Mouse (Mus musculus) cortical plate, adult 2 months (tissue): Measurements from ENCODE around the gene Upk3b.
"Not testable (repeated sequence)": the region's sequence is repeated elsewhere in the genome, so short reads cannot be mapped to it uniquely, and the experiment has no call there.

Experiments used
- CTCF ChIP-seq: fragments of 200-500 bp; IDR thresholded peaks from 2 replicates; pipeline ENCODE4 v1.5.1; 2011; ENCODE audit warnings: mild to moderate bottlenecking, control low read depth, low read length; ENCODE audit not compliant: insufficient read depth; ENCODE audit errors: extremely low read depth
- POLR2A ChIP-seq: fragments of 200-500 bp; IDR thresholded peaks from 2 replicates; pipeline ENCODE4 v1.6.1; 2011; ENCODE audit warnings: mild to moderate bottlenecking, low read length, control low read depth; ENCODE audit not compliant: insufficient read depth; ENCODE audit errors: extremely low read depth

DNA sequence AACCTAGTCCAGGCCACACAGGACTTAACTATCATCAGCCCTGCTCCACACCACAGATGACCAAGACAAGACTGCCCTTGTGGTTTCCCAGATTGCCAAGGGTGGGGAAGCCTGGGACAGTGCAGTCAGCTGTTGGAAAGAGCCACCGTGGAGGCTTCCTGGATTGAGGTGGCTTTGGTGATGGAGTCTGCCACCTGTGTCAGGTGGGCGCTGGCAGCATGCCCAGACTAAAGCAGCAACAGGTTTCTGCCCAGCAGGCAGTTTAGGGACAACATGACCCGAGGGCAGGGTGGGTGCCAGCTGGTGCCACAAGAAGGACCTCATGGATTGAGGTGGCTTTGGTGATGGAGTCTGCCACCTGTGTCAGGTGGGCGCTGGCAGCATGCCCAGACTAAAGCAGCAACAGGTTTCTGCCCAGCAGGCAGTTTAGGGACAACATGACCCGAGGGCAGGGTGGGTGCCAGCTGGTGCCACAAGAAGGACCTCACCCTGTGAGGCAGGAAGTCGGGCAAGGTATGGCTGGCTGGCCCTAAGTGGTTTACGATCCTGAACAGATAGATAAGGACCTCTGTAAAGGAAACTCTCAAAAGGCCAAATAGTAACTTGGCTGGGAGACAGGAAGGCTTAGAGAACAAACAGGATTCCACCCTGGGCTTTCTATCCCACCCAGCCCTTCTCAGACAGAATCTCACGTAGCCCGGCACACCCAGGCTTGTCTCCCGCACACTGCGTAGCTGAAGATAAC is 28.3 kb downstream of the Upk3b start:
- not testable (repeated sequence) for TF ChIP-seq POLR2A, CTCF
